Mouse (Mus musculus): ENCODE data around the gene Gm31371. TPM values are rescaled to one million over a fixed set of nuclear protein-coding genes. Genes with fewer than 3 reads are reported as not detected.
"Not testable (repeated sequence)": the region's sequence is repeated elsewhere in the genome, so short reads cannot be mapped to it uniquely, and the experiment has no call there.

The Gm31371 gene
- polyA plus RNA-seq (2016; fragmentation: Nextera tagmentation; extraction: Ambion mirVana), result not detected in 2 replicates

DNA sequence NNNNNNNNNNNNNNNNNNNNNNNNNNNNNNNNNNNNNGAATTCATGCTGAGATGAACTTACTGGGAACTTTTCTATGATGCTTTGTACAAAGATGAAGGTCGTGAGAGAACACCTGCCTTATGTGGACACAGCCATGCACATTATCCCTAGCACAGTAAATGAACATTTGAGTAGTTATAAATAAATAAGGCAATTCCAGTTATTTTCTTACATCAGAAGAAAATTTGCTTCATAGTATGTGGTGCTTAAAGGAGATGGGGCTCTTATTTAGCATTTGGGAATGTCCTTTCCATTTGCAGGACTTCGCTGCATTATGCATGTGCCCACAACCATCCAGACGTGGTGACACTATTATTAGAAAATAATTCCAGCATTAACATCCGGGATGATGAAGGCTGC is at the start of gene Gm31371:
TSS of gene Gm31371 (plus strand) at position 301 of the 400 bp plus-strand sequence.
- H3K9ac ChIP-seq (replicated peaks); H3K4me2 ChIP-seq; H3K27ac ChIP-seq; H3K36me3 ChIP-seq; H3K4me1 ChIP-seq (replicated peaks); H3K9me3 ChIP-seq; ATAC-seq (ENCODE audit: insufficient number of reproducible peaks, insufficient read depth, low FRiP score, low TSS enrichment, low read depth); H3K27me3 ChIP-seq; H3K4me3 ChIP-seq (replicated peaks): not testable (repeated sequence)
- WGBS, result 71% methylated on average over 3 of the region's 4 CpGs

DNA sequence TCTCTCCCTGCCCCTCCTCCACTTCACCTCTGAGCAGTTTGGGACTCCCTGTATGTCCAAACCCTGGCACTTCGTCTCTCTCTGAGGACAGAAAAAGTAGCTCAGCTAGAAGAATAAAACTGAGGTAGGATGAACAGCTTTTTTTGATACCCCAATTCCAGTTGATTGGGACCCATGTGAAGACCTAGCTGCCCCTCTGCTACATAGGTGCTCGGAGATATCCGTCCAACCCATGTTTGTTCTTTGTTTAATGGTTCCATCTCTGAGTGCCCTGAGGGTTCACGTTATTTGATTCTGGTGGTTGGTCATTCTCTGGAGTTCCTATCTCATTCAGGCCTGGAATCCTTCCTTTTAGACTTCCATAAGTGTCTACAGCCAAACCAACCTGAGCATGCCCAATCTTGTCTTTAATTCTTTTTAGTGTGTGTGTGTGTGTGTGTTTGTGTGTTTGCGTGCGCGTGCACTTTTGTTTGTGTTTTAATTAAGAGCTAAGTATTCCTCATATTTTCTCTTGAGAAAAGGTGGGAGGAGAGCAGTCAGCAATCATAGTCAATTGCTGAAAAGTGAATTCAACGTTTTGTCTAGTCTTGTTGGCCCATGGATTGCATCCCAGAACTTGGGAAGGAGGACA is 3.3 kb downstream of the Gm31371 start:
- H3K4me1 ChIP-seq (replicated peaks); H3K27ac ChIP-seq; H3K4me3 ChIP-seq (replicated peaks); H3K9me3 ChIP-seq; H3K9ac ChIP-seq (replicated peaks); H3K4me2 ChIP-seq; ATAC-seq (ENCODE audit: insufficient number of reproducible peaks, insufficient read depth, low FRiP score, low TSS enrichment, low read depth); H3K27me3 ChIP-seq; H3K36me3 ChIP-seq: not testable (repeated sequence)
- 93% methylated on average over 7 of the region's 8 CpGs for WGBS

DNA sequence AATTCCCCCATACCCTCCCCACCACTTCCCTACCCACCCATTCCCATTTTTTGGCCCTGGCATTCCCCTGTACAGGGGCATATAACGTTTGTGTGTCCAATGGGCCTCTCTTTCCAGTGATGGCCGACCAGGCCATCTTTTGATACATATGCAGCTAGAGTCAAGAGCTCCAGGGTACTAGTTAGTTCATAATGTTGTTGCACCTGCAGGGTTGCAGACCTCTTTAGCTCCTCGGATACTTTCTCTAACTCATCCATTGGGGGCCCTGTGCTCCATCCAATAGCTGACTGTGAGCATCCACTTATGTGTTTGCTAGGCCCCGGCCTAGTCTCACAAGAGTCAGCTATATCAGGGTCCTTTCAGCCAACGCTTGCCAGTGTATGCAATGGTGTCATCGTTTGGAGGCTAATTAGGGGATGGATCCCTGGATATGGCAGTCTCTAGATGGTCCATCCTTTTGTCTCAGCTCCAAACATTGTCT is 5.7 kb downstream of the Gm31371 start:
- H3K4me2 ChIP-seq; H3K9me3 ChIP-seq; H3K4me3 ChIP-seq (replicated peaks); H3K27me3 ChIP-seq; H3K4me1 ChIP-seq (replicated peaks); H3K36me3 ChIP-seq; H3K27ac ChIP-seq; ATAC-seq (ENCODE audit: insufficient number of reproducible peaks, insufficient read depth, low FRiP score, low TSS enrichment, low read depth); H3K9ac ChIP-seq (replicated peaks): not testable (repeated sequence)
- WGBS, result 75% methylated on average over 5 of the region's 6 CpGs

DNA sequence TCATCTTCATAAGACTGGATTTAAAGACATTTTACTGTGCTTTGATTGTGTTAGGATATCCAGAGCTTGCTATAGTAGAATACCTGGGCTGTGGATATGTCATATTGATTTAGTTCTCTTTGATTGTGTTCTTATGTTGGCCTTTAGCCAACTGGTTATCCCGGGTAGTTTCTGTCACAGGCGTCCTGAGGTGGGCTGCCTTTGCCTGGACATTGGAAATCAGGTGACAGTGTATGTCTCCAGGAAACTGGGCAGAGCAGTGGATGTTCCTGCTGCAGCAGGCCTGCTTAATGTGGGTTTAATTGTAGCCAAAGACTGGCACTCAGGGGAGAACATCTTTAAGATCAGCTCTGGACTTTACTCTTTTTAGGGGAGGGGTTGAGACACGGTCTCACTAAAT is 15.9 kb downstream of the Gm31371 start:
- 87% methylated on average over 2 of the region's 3 CpGs for WGBS
- H3K4me3 ChIP-seq (replicated peaks); H3K27me3 ChIP-seq; ATAC-seq (ENCODE audit: insufficient number of reproducible peaks, insufficient read depth, low FRiP score, low TSS enrichment, low read depth); H3K27ac ChIP-seq; H3K4me2 ChIP-seq; H3K9ac ChIP-seq (replicated peaks); H3K4me1 ChIP-seq (replicated peaks); H3K36me3 ChIP-seq; H3K9me3 ChIP-seq: not testable (repeated sequence)

DNA sequence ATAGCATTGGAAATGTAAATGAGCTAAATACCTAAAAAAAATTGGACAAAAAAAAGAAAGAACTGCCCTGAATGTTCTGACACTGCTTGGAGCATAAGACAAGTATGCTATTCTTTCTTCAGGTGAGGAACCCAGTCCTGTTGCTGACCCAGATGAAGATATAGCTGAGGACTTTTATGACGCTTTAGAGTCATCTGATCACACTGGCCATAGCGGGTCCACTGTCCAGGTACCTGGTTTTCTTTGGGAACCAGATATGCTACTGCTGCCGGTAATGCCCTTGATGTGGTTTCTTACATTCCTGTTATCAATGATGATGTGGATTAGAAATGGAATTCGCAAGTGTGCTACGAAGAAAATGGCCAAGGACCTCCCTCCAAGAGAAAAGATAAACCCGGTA is 31.1 kb downstream of the Gm31371 start:
- not testable (repeated sequence) for H3K9me3 ChIP-seq; H3K27ac ChIP-seq; H3K4me2 ChIP-seq; H3K36me3 ChIP-seq; H3K4me3 ChIP-seq (replicated peaks); H3K27me3 ChIP-seq; H3K4me1 ChIP-seq (replicated peaks); H3K9ac ChIP-seq (replicated peaks); ATAC-seq (ENCODE audit: insufficient number of reproducible peaks, insufficient read depth, low FRiP score, low TSS enrichment, low read depth)
- no CpG with 5 or more reads among the region's 6 CpGs for WGBS

DNA sequence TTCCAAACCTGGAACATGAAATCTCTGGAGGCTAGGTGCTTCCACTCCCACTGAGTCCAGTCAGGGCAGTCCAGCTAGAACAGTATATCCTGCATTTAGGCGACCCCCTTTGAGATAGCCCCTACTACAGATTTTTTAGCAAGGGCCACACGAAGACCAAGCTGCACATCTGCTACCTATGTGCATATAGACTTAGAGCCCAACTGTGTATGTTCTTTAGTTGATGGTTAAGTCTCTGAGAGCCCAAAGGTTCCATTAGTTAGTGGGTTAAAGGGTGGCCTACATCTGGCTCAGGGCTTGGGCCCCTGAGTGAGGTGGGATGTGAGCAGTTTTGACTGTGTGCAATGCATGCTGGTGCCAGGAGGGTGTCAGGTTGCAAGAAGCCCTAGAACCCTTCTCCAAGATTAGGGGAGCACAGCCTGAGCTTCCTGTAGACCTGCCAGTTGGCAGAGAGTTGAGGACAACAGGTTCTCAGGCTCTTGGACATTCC is 32.4 kb downstream of the Gm31371 start:
- H3K36me3 ChIP-seq; H3K27me3 ChIP-seq; H3K27ac ChIP-seq; H3K4me2 ChIP-seq; H3K4me3 ChIP-seq (replicated peaks); H3K9ac ChIP-seq (replicated peaks); H3K9me3 ChIP-seq; ATAC-seq (ENCODE audit: insufficient number of reproducible peaks, insufficient read depth, low FRiP score, low TSS enrichment, low read depth); H3K4me1 ChIP-seq (replicated peaks): not testable (repeated sequence)
- 65% methylated on average over 2 of the region's 2 CpGs for WGBS

DNA sequence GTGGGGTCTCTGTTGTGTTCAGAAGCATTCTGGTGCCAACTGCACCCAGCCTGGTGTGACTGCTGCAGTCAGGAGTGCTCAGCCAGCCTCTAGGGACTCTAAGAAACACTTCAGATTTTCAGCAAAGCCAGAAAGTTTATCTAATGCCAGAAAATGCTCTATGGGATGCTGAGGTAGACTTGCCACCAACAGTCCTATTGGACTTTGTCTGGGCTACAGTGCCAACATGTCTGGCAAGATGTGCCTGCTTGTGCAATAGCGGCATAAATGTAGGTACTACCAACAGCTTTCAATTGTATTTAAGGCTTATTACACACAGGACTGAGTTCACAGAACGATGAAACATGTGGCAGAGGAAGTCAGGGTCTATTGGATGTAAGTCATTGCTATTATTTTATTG is 57.7 kb downstream of the Gm31371 start:
- no peaks in the 10 kb centered on the region for H3K36me3 ChIP-seq
- H3K9ac ChIP-seq (replicated peaks), result no peak overlapping the region
- H3K4me3 ChIP-seq (replicated peaks), result no peak overlapping the region
- no peak overlapping the region for H3K27ac ChIP-seq
- no peaks in the 10 kb centered on the region for H3K27me3 ChIP-seq
- peaks cover 4% of the 10 kb centered on the region; the same call in 1 of the 2 replicates for H3K9me3 ChIP-seq
- no peaks in the 10 kb centered on the region for H3K4me1 ChIP-seq (replicated peaks)
- 77% methylated on average over 2 of the region's 2 CpGs for WGBS
- no peak for ATAC-seq (ENCODE audit: insufficient number of reproducible peaks, insufficient read depth, low FRiP score, low TSS enrichment, low read depth)
- H3K4me2 ChIP-seq, result no peak overlapping the region

DNA sequence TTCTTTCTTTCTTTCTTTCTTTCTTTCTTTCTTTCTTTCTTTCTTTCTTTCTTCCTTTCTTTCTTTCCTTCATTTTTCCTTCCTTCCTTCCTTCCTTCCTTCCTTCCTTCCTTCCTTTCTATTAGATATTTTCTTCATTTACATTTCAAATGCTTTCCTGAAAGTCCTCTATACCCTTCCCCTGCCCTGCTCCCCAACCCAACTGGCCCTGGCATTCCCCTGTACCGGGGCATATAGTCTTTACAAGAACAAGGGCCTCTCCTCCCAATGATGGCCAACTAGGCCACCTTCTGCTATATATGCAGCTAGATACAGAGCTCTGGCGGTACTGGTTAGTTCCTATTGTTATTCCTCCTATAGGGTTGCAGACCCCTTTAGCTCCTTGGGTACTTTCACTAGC is 60.6 kb downstream of the Gm31371 start:
- H3K4me1 ChIP-seq (replicated peaks); H3K27me3 ChIP-seq; H3K4me2 ChIP-seq; H3K36me3 ChIP-seq; H3K4me3 ChIP-seq (replicated peaks); H3K27ac ChIP-seq; H3K9me3 ChIP-seq; ATAC-seq (ENCODE audit: insufficient number of reproducible peaks, insufficient read depth, low FRiP score, low TSS enrichment, low read depth); H3K9ac ChIP-seq (replicated peaks): not testable (repeated sequence)
- WGBS, result 72% methylated on average over 2 of the region's 2 CpGs

DNA sequence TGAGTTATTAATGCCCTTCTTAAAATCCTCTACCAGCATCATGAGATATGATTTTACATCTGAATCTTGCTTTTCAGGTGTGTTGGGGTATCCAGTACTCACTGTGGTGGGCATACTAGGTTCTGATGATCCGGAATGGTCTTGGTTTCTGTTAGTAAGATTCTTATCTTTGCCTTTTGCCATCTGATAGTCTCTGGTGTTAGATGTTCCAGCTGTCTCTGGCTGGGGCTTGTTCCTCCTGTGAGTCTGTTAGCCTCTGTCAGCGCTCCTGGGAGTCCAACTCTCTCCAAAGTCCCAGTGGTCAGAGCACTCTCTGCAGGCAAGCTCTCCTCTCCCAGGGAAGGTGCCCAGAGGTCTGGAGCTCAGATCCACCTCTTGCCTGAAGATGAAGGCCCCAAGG is 65.0 kb downstream of the Gm31371 start:
- not testable (repeated sequence) for H3K4me2 ChIP-seq; H3K27me3 ChIP-seq; H3K36me3 ChIP-seq; H3K4me1 ChIP-seq (replicated peaks); H3K4me3 ChIP-seq (replicated peaks); ATAC-seq (ENCODE audit: insufficient number of reproducible peaks, insufficient read depth, low FRiP score, low TSS enrichment, low read depth); H3K27ac ChIP-seq; H3K9me3 ChIP-seq; H3K9ac ChIP-seq (replicated peaks)
- 50% methylated on average over 2 of the region's 2 CpGs for WGBS

DNA sequence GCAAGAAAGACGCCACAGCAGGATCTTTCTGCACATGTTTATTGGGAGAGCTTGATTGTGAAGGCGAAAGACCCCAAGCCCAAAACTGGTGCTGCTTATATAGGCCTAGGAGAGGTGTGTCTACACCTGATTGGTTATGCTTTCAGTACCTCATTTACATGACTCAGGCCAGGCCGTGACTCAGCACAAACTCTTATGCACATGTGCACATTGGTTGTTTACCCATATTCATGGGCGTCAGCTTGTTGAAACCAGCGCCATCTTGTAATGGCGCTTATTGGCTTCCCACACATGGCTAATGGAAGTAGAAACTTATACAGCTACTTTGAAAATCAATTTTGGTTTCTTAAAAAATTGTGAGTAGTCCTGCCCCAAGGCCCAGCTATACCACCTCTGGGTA is 72.0 kb downstream of the Gm31371 start:
- ATAC-seq (ENCODE audit: insufficient number of reproducible peaks, insufficient read depth, low FRiP score, low TSS enrichment, low read depth); H3K9me3 ChIP-seq; H3K36me3 ChIP-seq; H3K4me1 ChIP-seq (replicated peaks); H3K4me2 ChIP-seq; H3K27ac ChIP-seq; H3K4me3 ChIP-seq (replicated peaks); H3K9ac ChIP-seq (replicated peaks); H3K27me3 ChIP-seq: not testable (repeated sequence)
- 88% methylated on average over 6 of the region's 6 CpGs for WGBS
